Mouse (Mus musculus) limb, embryonic 12.5 days (tissue): ENCODE results near the gene Fam177a. TPM values are rescaled to one million over a fixed set of nuclear protein-coding genes. Genes with fewer than 3 reads are reported as not detected.
"Not testable (repeated sequence)": the region's sequence is repeated elsewhere in the genome, so short reads cannot be mapped to it uniquely, and the experiment has no call there.

Source experiments
- ATAC-seq: fragments of 200-750 bp; cut with Nextera tagmentation; 2 replicates; pipeline ENCODE4 v1.8.0; 2017; ENCODE audit warnings: low read depth, moderate TSS enrichment; ENCODE audit not compliant: insufficient number of reproducible peaks, insufficient read depth, low FRiP score, low TSS enrichment
- H3K27ac ChIP-seq: fragments of 300-500 bp; sonication (generic); 2 replicates; pipeline ENCODE4 v1.5.1; 2016; ENCODE audit warnings: mild to moderate bottlenecking, moderate library complexity
- H3K27me3 ChIP-seq: fragments of 300-500 bp; sonication (generic); 2 replicates; pipeline ENCODE4 v1.6.1; 2016; ENCODE audit warnings: mild to moderate bottlenecking, moderate library complexity
- H3K36me3 ChIP-seq: fragments of 300-500 bp; sonication (generic); 2 replicates; pipeline ENCODE4 v1.6.1; 2016; ENCODE audit warnings: mild to moderate bottlenecking, moderate library complexity
- H3K4me1 ChIP-seq: fragments of 300-500 bp; sonication (generic); replicated peaks from 2 replicates; pipeline ENCODE4 v1.6.1; 2016
- H3K4me2 ChIP-seq: fragments of 300-500 bp; sonication (generic); 2 replicates; pipeline ENCODE4 v1.6.1; 2016; ENCODE audit warnings: mild to moderate bottlenecking, moderate library complexity
- H3K4me3 ChIP-seq: fragments of 300-500 bp; sonication (generic); replicated peaks from 2 replicates; pipeline ENCODE4 v1.5.1; 2016; ENCODE audit warnings: mild to moderate bottlenecking
- H3K9ac ChIP-seq: fragments of 300-500 bp; sonication (generic); replicated peaks from 2 replicates; pipeline ENCODE4 v1.6.1; 2016; ENCODE audit warnings: mild to moderate bottlenecking, moderate library complexity
- H3K9me3 ChIP-seq: fragments of 300-500 bp; sonication (generic); 2 replicates; pipeline ENCODE4 v1.6.1; 2016; ENCODE audit warnings: mild to moderate bottlenecking, moderate library complexity
- WGBS: fragments of 180-500 bp; shearing (Covaris S2); methylation state at CpG from one replicate; pipeline ENCODE4 v1.1.7; 2016; 5-methylcytosine and 5-hydroxymethylcytosine counted together
- polyA plus RNA-seq: library from polyadenylated mRNA; unstranded; fragments of >200 nt; fragmentation: Nextera tagmentation; extraction: Ambion mirVana; gene quantifications from 2 replicates; pipeline ENCODE4 v1.2.1, GENCODE M21; 2016

Fam177a gene
- polyA plus RNA-seq: 15.7 and 18.4 TPM in 2 replicates

- not testable (repeated sequence) for H3K9me3 ChIP-seq, H3K4me3 ChIP-seq, H3K27me3 ChIP-seq, H3K4me1 ChIP-seq, H3K27ac ChIP-seq, H3K36me3 ChIP-seq, H3K9ac ChIP-seq, H3K4me2 ChIP-seq
- no CpG with 5 or more reads among the region's 40 CpGs for WGBS
- peak; percentile 94 for ATAC-seq
These were observed at the start of gene Fam177a for GRCm38 (mm10) chr12:55124242-55124641. Gene Fam177a, plus strand, starts transcription at chr12:55124469.

GRCm38 (mm10) chr12:55075296-55075695 lies 49.0 kb upstream of the Fam177a start:
- no peak for ATAC-seq
- H3K27ac ChIP-seq: no peak overlapping the region
- no peak overlapping the region for H3K4me2 ChIP-seq
- no peak overlapping the region for H3K9ac ChIP-seq
- no peaks in the 10 kb centered on the region; the same call in 1 of the 2 replicates for H3K36me3 ChIP-seq
- H3K4me1 ChIP-seq: 0 out of 2 replicates have a peak, but pooled peaks cover 4% of the 10 kb centered on the region
- WGBS: 94% methylated on average over 2 of the region's 2 CpGs
- no peaks in the 10 kb centered on the region for H3K27me3 ChIP-seq
- H3K4me3 ChIP-seq: no peak overlapping the region
- H3K9me3 ChIP-seq: no peaks in the 10 kb centered on the region

GRCm38 (mm10) chr12:55078706-55079105 lies 45.6 kb upstream of the Fam177a start:
- not testable (repeated sequence) for H3K4me3 ChIP-seq
- 0 out of 2 replicates have a peak overlapping the region, but pooled peaks have one; percentile 60 for H3K4me2 ChIP-seq

GRCm38 (mm10) chr12:55079726-55080600 lies 44.3 kb upstream of the Fam177a start, which contains the start of the genes 2700097O09Rik and Srp54a:
Gene 2700097O09Rik, minus strand, starts transcription at chr12:55080110.
Gene Srp54a, plus strand, starts transcription at chr12:55080262.
- Histone ChIP-seq H3K4me3 (peak within 1 kb of the TSS; percentile 73), H3K27ac (peak within 1 kb of the TSS; percentile 87), H3K9ac (peak within 1 kb of the TSS; percentile 75), H3K4me2 (peak within 1 kb of the TSS; percentile 60)
- not testable (repeated sequence) for H3K9me3 ChIP-seq, H3K4me1 ChIP-seq, H3K36me3 ChIP-seq, H3K27me3 ChIP-seq
- peak; percentile 99 for ATAC-seq
- under 1% methylated on average over 60 of the region's 60 CpGs for WGBS

More at GRCm38 (mm10) chr12:55078706-55079105, 45.6 kb upstream of the Fam177a start:
- H3K27ac ChIP-seq, H3K36me3 ChIP-seq, ATAC-seq, H3K27me3 ChIP-seq, H3K9ac ChIP-seq, H3K9me3 ChIP-seq, H3K4me1 ChIP-seq: not testable (repeated sequence)
- 48% methylated on average over 2 of the region's 2 CpGs for WGBS

GRCm38 (mm10) chr12:55080601-55080942 lies 43.7 kb upstream of the Fam177a start:
- peak; percentile 56 for ATAC-seq
- H3K36me3 ChIP-seq, H3K4me1 ChIP-seq, H3K27me3 ChIP-seq, H3K9me3 ChIP-seq: not testable (repeated sequence)
- Histone ChIP-seq H3K27ac (peak overlapping the region; percentile 87), H3K9ac (peak overlapping the region; percentile 75), H3K4me2 (peak overlapping the region; percentile 53), H3K4me3 (peak overlapping the region; percentile 73)
- 0% methylated on average over 25 of the region's 25 CpGs for WGBS

GRCm38 (mm10) chr12:55092127-55092526 lies 32.1 kb upstream of the Fam177a start:
- not testable (repeated sequence) for H3K9ac ChIP-seq, H3K4me1 ChIP-seq, H3K9me3 ChIP-seq, H3K27ac ChIP-seq, ATAC-seq, H3K27me3 ChIP-seq, H3K36me3 ChIP-seq, H3K4me3 ChIP-seq, H3K4me2 ChIP-seq
- 100% methylated on average over 2 of the region's 7 CpGs for WGBS

- no CpG with 5 or more reads among the region's 7 CpGs for WGBS
- ATAC-seq, H3K27me3 ChIP-seq: not testable (repeated sequence)
These were observed 11.7 kb upstream of the Fam177a start for GRCm38 (mm10) chr12:55112616-55113015.

GRCm38 (mm10) chr12:55124731-55125130 lies 462 bp downstream of the Fam177a start:
- ATAC-seq: peak; percentile 20; the same call in 1 of the 2 replicates
- WGBS: no CpG with 5 or more reads among the region's 18 CpGs
- not testable (repeated sequence) for H3K9me3 ChIP-seq

More at GRCm38 (mm10) chr12:55112616-55113015, 11.7 kb upstream of the Fam177a start:
- H3K9me3 ChIP-seq, H3K27ac ChIP-seq, H3K36me3 ChIP-seq, H3K4me1 ChIP-seq, H3K4me2 ChIP-seq, H3K9ac ChIP-seq, H3K4me3 ChIP-seq: not testable (repeated sequence)

GRCm38 (mm10) chr12:55135540-55135939 lies 11.3 kb downstream of the Fam177a start:
- ATAC-seq: not testable (repeated sequence)
- whole genome bisulfite sequencing: no CpG with 5 or more reads among the region's 6 CpGs

More at GRCm38 (mm10) chr12:55124731-55125130, 462 bp downstream of the Fam177a start:
- not testable (repeated sequence) for H3K27ac ChIP-seq, H3K4me2 ChIP-seq, H3K4me3 ChIP-seq, H3K36me3 ChIP-seq, H3K9ac ChIP-seq, H3K27me3 ChIP-seq, H3K4me1 ChIP-seq

GRCm38 (mm10) chr12:55137859-55138258 lies 13.6 kb downstream of the Fam177a start:
- not testable (repeated sequence) for H3K4me1 ChIP-seq, H3K4me2 ChIP-seq, H3K27ac ChIP-seq, H3K36me3 ChIP-seq, H3K27me3 ChIP-seq, ATAC-seq, H3K9me3 ChIP-seq, H3K9ac ChIP-seq, H3K4me3 ChIP-seq
- no CpG with 5 or more reads among the region's 6 CpGs for WGBS

More at GRCm38 (mm10) chr12:55135540-55135939, 11.3 kb downstream of the Fam177a start:
- not testable (repeated sequence) for H3K4me3 ChIP-seq, H3K4me1 ChIP-seq, H3K27me3 ChIP-seq, H3K9me3 ChIP-seq, H3K4me2 ChIP-seq, H3K27ac ChIP-seq, H3K9ac ChIP-seq, H3K36me3 ChIP-seq

GRCm38 (mm10) chr12:55154559-55155448 lies 30.5 kb downstream of the Fam177a start, which contains the start of gene Srp54b:
Gene Srp54b, plus strand, starts transcription at chr12:55155104.
- peak; percentile 98 for ATAC-seq
- not testable (repeated sequence) for H3K4me1 ChIP-seq, H3K36me3 ChIP-seq, H3K27ac ChIP-seq, H3K27me3 ChIP-seq, H3K9me3 ChIP-seq, H3K9ac ChIP-seq, H3K4me2 ChIP-seq
- H3K4me3 ChIP-seq: peak within 1 kb of the TSS; percentile 30
- no CpG with 5 or more reads among the region's 57 CpGs for WGBS
